Mouse (Mus musculus): ENCODE data around the gene Rab5c. TPM values are rescaled to one million over a fixed set of nuclear protein-coding genes. Genes with fewer than 3 reads are reported as not detected.

Rab5c gene
- polyA plus RNA-seq, 1 experiment from 2014 or later = 19.2 TPM

DNA sequence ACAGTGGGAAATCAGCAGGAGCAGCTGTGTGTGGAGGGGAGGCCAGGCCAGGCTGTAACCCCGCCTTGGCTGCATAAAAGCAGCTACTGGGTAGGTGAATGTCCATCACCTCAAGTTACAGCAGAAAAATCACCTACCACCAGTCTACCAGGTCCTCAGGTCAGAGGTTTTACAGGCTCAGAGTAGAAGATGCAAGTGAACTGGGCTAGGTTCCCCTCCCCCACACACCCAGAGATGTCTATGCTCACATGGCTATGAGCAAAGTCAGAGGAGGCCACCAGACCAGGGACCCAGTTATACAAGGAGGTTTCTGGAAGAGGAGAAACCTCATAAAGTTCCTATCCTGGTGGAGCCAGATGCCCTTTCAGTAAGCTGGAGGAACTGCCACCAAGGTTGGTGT is 67.0 kb downstream of the Rab5c start:
- H3K27ac ChIP-seq (replicated peaks) = no peak overlapping the region
- no peaks in the 10 kb centered on the region for H3K9me3 ChIP-seq (replicated peaks)
- 38% methylated on average over 1 of the region's 1 CpGs for WGBS (ENCODE audit: insufficient replicate concordance)
- ATAC-seq (ENCODE audit: insufficient read depth) = no peak
- H3K4me2 ChIP-seq = no peak overlapping the region
- no peaks in the 10 kb centered on the region for H3K36me3 ChIP-seq (replicated peaks)
- H3K9ac ChIP-seq = no peak overlapping the region
- H3K4me3 ChIP-seq (replicated peaks) = no peak overlapping the region
- H3K27me3 ChIP-seq = peaks cover 42% of the 10 kb centered on the region
- H3K4me1 ChIP-seq (replicated peaks) = no peaks in the 10 kb centered on the region

Other genes starting within 250 kb of the Rab5c start
- 103 and 111 TPM in 2 replicates for gene Acly, start 210.2 kb downstream of the Rab5c start, polyA plus RNA-seq (2015; fragmentation: Nextera tagmentation; extraction: Ambion mirVana)
- gene Ttc25, start 192.6 kb downstream of the Rab5c start, polyA plus RNA-seq (2015; fragmentation: Nextera tagmentation; extraction: Ambion mirVana) = 0.07 and 0.14 TPM in 2 replicates
- gene Cnp, start 163.3 kb downstream of the Rab5c start, polyA plus RNA-seq (2015; fragmentation: Nextera tagmentation; extraction: Ambion mirVana) = 14.2 and 15.1 TPM in 2 replicates
- 18.8 and 19.2 TPM in 2 replicates for gene Nkiras2, start 119.0 kb downstream of the Rab5c start, polyA plus RNA-seq (2015; fragmentation: Nextera tagmentation; extraction: Ambion mirVana)
- 61.0 and 66.8 TPM in 2 replicates for gene Dnajc7, start 118.0 kb downstream of the Rab5c start, polyA plus RNA-seq (2015; fragmentation: Nextera tagmentation; extraction: Ambion mirVana)
- not detected in 2 replicates for gene Zfp385c, start 45.8 kb downstream of the Rab5c start, polyA plus RNA-seq (2015; fragmentation: Nextera tagmentation; extraction: Ambion mirVana)
- gene Dhx58, start 33.9 kb downstream of the Rab5c start, polyA plus RNA-seq (2015; fragmentation: Nextera tagmentation; extraction: Ambion mirVana) = 2.7 and 2.8 TPM in 2 replicates
- gene Kat2a, start 25.8 kb downstream of the Rab5c start, polyA plus RNA-seq (2015; fragmentation: Nextera tagmentation; extraction: Ambion mirVana) = 13.2 and 14.1 TPM in 2 replicates
- gene Hspb9, start 24.4 kb downstream of the Rab5c start, polyA plus RNA-seq (2015; fragmentation: Nextera tagmentation; extraction: Ambion mirVana) = 0.24 TPM in 1 of 2 replicates, not detected in the other
- not detected in 2 replicates for gene Kcnh4, start 21.7 kb upstream of the Rab5c start, polyA plus RNA-seq (2015; fragmentation: Nextera tagmentation; extraction: Ambion mirVana)
- gene Hcrt, start 24.7 kb upstream of the Rab5c start, polyA plus RNA-seq (2015; fragmentation: Nextera tagmentation; extraction: Ambion mirVana) = not detected in 2 replicates
- gene Ghdc, start 32.7 kb upstream of the Rab5c start, polyA plus RNA-seq (2015; fragmentation: Nextera tagmentation; extraction: Ambion mirVana) = 1.5 and 1.9 TPM in 2 replicates
- 20.6 and 22.5 TPM in 2 replicates for gene Stat5b, start 112.5 kb upstream of the Rab5c start, polyA plus RNA-seq (2015; fragmentation: Nextera tagmentation; extraction: Ambion mirVana)
- gene Stat5a, start 121.1 kb upstream of the Rab5c start, polyA plus RNA-seq (2015; fragmentation: Nextera tagmentation; extraction: Ambion mirVana) = 8.2 and 8.7 TPM in 2 replicates
- 35.5 and 40.0 TPM in 2 replicates for gene Stat3, start 201.3 kb upstream of the Rab5c start, polyA plus RNA-seq (2015; fragmentation: Nextera tagmentation; extraction: Ambion mirVana)
- 26.9 and 28.1 TPM in 2 replicates for gene Cavin1, start 232.7 kb upstream of the Rab5c start, polyA plus RNA-seq (2015; fragmentation: Nextera tagmentation; extraction: Ambion mirVana)

All from liver, embryonic 15.5 days (tissue).